Mouse (Mus musculus) layer of hippocampus, postnatal 10 days (tissue): ENCODE measurements at regions not wholly inside any gene's neighbourhood (a gene's known extent, or its start where the extent isn't known, plus 50 kb on each side); places are given as distances from the start of the nearest gene placed in this dataset.

Source experiments
- DNase-seq, 2 experiments: peaks; one replicate each; pipeline ENCODE4 v3.0.0; 2021; ENCODE audit warnings: low spot score in 2 of 2

DNA sequence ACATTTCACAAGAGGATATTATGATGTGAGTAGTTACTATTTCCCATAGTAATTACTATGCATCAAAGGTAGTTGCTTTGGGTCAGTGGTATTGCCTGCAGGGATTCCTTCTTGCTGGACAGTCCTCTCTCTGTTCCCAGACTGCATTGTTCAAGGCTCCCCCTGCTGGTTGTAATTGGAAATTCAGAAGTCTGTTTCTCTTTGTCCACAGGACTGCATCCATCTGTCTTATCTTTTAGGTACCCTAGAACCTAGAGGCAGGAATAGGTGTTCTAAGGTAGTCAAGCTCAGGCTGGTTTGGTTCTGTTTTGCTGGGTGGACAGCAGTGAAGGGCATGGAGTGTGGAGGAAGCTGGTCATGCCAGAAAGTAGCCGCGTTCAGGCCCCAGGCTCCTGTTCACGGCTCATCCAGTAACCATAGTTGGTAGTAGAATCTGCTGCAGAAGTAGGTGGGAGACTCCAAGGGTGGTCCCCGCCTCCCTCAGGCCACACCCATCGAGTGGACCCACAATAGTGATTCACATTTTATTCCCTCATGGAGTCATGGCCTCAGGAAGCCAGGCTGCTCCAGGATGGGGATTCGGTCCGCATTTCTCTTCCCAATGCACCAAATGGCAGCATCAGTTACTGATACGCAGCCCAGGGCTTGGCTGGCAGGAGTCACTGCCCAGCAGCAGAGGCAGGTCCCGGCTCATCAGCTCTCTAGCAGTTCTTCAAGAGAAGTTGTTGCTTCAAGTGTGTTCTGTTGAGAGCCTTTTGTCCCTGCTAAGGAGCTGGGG lies 51.7 kb upstream of the Caprin1 start:
- peak; percentile 36 to 45 for DNase-seq

DNA sequence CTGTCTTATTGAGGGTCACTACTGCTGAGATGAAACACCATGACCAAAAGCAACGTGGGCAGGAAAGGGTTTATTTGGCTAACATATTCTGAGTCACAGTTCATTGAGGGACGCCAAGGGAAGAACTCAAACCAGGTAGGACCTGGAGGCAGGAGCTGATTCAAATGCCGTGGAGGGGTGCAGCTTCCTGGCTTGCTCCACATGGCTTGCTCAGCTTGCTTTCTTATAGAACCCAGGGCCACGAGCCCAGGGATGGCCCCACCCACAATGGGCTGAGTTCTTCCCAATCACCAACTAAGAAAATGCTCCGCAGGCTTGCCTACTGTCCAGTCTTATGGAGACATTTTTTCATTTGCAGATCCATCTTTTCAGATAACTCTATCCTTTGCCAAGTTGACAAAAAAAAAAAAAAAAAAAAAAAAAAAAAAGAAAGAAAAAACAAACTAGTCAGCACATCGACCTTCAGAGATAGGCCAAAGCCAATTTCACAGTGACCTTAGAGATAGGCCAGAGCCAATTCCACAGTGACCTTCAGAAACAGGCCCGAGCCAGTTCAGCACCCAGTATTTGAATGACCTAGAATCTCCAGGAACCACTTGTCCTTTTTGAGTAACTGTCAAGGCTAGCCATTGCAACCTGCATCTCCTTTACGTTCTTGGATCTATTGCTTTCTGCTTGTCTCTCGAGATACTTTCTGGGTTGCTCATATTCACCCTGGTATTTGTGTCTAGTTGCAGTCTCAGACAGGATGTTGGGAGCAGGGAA lies 52.5 kb upstream of the Caprin1 start:
- peak in 1 of 2 experiments; percentile 4 for DNase-seq

GRCm38 (mm10) chr2:103850531-103850816 lies 53.0 kb upstream of the Caprin1 start:
- peak in 1 of 2 experiments; percentile 6 for DNase-seq

- DNase-seq, result peak in 1 of 2 experiments; percentile 9
Observed at GRCm38 (mm10) chr2:103851171-103851570, 53.7 kb upstream of the Caprin1 start.

DNA sequence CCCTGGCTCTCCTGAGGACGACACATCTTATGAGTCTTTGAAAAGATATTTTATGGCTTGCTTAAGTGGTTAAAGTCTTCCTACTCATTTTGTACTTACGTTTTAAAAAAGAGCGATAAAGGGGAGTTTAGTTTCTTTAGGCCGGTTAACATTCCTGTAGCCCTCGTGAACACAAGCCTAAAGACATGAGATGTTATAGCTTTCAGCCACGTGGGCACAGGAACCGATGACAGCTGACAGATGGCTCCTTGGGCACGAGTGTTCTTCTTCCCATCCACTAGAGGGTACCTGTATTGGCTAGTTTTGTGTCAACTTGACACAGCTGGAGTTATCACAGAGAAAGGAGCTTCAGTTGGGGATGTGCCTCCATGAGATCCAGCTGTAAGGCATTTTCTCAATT lies 63.8 kb upstream of the Caprin1 start:
- peak in 1 of 2 experiments; percentile 3 for DNase-seq

DNA sequence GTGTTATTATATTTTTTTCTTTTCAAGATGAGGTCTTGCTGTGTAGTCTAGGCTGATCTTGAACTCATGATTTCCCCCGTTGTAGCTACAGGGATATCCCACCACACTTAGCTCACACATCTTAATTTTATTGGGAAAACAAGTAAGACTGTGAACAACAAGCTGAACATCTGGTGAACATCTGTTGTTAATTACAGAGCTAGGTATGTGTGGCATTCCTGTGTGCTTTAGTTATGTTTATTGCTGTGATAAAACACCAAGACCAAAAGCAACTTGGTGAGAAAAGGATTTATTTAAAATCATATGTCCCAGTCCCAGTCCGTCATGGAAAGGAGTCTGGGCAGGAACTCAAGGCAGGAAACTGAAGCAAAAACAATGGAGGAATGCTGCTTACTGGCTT lies 66.8 kb upstream of the Caprin1 start:
- peak in 1 of 2 experiments; percentile 4 for DNase-seq

- peak; percentile 62 to 67 for DNase-seq
Observed at GRCm38 (mm10) chr2:103865319-103866171, 68.1 kb upstream of the Caprin1 start.

GRCm38 (mm10) chr2:103867241-103867957 lies 70.0 kb upstream of the Caprin1 start:
- no peak for DNase-seq

DNA sequence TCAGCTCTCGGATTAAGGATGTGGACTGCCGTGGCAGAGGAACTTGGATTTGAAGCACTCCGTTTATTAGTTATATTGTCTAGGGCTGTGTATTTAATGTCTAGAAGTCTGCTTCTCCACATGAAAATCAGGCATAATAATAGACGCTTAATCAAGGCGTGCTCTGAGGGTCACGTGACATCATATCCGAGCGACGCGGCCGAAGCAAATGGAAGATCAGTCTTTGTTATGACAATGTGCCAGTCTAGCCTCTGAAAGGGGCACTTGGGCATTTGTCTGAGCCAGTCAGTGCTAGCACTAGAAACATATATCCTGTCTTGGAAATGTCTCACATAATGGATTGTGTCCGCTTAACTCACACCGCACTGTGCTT lies 70.5 kb upstream of the Caprin1 start:
- DNase-seq, result no peak

DNA sequence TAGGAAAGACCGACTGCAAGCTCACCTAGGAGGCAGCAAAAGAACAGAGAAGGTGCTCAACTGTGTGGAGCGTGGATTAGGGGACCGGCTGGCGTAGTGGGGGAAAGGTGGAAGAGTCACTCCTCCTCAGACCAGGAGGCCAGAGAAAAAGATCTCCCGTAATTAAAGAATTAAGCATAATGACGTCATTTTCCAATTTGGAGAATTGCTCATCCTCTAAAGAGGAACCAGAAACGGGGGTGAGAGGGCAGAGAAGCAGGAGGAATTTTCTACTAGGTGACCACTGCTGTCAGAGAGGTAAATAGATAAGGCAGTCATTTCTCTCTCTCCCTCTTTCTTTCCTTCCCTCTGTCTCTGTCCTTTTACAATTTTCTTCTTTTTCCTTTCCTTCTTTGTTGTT lies 71.2 kb upstream of the Caprin1 start:
- no peak for DNase-seq

DNA sequence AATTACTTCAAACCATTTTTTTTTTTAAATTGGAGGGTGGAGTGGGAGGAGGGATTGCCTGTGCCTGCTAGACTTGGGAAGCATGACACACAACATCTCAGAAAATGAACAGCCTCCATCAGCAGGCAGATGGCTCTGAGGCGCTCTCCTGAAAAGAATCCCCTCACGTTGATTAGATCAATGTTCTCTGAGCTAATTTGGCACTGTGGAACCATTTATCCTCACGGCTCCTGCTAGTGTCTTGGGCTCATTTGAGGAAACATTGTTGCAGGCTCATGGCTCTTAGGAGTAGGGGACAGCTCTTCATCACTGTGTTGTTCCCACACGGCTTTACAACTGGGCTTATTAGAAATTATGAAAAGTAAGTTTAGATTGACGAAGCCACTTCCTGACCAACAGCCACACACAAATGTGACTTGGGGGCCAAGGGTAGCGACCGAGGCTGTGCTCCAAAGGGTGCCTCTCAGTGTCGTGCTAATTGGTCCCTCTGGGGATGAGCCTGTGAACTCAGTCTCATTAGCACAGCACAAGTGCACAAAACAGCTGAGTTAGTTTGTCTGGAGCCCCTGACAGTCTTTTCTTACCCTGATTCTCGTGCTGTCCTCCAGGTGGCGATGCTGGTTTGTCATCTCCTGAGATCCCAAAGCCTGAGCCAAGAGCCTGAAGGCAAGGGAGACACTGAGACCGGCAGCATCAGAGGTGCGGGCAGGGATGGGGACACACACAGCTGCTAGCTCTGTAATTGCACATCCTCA lies 74.2 kb upstream of the Caprin1 start:
- peak; percentile 81 to 84 for DNase-seq

DNA sequence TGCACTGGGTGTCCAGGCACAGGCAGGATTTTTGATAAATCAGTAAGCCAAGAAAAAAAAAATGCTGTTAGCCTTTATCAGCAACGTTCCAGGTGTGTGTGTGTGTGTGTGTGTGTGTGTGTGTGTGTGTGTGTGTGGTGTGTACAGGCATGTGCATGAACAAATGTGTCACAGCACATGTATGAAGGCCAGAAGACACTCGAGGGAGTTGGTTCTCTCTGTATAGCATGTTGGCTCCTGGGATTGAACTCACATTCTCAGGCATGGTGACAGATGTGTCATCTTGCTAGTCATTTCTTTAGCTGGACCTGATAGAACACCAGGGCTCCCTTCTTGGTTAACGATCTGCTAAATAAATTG lies 74.8 kb upstream of the Caprin1 start:
- no peak for DNase-seq

GRCm38 (mm10) chr2:103873381-103873780 lies 75.9 kb upstream of the Caprin1 start:
- peak in 1 of 2 experiments; percentile 3 for DNase-seq

DNA sequence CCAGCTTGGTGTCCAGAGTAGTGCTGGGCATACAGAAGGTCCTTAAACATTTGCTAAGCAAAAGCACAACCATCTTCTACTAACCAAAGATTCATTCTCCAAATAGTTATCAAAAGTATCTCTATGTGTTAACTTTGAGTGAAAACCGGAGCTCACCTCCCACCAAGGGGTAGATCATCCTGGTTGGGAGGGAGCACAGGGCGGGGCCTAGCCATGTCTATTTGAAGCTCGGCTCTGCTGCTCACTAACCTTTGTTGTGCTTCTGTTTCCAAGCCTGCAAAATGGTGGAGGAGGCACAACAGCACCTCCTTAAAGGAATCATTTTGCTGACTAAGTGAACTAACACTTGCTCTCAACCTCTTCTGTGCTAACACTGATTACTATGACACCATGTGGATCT lies 77.0 kb upstream of the Caprin1 start:
- DNase-seq, result peak in 1 of 2 experiments; percentile 7

DNA sequence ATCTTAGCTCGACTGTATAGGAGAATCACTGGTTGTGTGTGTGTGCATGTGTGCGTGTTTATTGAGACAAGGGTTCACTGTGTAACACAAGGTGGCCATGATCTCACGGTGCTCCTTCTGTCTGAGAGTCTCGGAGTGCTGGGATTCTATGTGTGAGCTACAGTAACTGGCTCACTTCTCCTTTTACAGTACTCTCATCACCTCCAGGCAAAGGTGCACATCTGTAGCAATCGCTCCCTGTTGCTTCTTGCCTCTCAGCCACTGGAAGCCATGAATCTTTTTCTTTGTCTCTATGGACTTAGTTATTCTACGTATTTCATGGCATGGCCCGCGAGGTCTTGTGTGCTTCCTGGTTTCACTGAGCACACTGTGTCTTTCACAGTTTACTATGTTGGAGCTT lies 78.3 kb upstream of the Caprin1 start:
- peak in 1 of 2 experiments; percentile 2 for DNase-seq

- peak in 1 of 2 experiments; percentile 0 for DNase-seq
Observed at GRCm38 (mm10) chr2:103876236-103876635, 78.8 kb upstream of the Caprin1 start.

GRCm38 (mm10) chr2:103881026-103881763 lies 76.6 kb upstream of the Lmo2 start:
- DNase-seq, result peak; percentile 16 to 39

GRCm38 (mm10) chr2:103884926-103885325 lies 72.9 kb upstream of the Lmo2 start:
- DNase-seq, result no peak

DNA sequence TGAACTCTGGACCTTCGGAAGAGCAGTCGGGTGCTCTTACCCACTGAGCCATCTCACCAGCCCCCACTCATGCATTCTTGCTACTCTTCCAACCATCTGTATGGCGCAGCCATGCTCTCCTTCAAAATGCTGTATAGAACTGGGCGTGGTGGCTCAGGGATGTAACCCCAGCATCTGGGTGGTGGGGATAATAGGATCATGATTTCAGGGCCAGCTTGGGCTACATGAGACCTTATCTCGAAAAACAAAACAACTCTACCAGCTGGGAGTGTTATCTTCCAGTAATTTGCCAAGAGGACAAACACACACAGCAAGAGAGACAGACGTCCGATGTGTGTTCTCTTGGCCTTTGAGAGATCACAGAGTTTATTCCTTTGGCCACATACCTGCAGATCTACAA lies 69.8 kb upstream of the Lmo2 start:
- DNase-seq, result no peak
